Mouse (Mus musculus) layer of hippocampus, adult 8-10 months (tissue): Measurements from ENCODE around the gene Prrc2b. TPM values are rescaled to one million over a fixed set of nuclear protein-coding genes. Genes with fewer than 3 reads are reported as not detected.

ENCODE experiments used
- DNase-seq, 2 experiments: peaks; one replicate each; pipeline ENCODE4 v3.0.0; 2022; ENCODE audit warnings: low spot score in 2 of 2
- total RNA-seq, 4 experiments: library from RNA; stranded (reverse); gene quantifications; 2 replicates each; pipeline ENCODE4 v1.2.4; 2022

Gene Prrc2b
- 100 to 1,000 TPM; 266 to 288 (median 278) TPM for total RNA-seq

GRCm38 (mm10) chr2:32150924-32151659, at the start of gene Prrc2b:
Gene Prrc2b (plus strand): TSS chr2:32151082.
- no peak for DNase-seq

GRCm38 (mm10) chr2:32102944-32103343, 47.9 kb upstream of the Prrc2b start:
- no peak for DNase-seq

- no peak for DNase-seq
Observed at GRCm38 (mm10) chr2:32103557-32103956, 47.3 kb upstream of the Prrc2b start.

- no peak for DNase-seq
Observed at GRCm38 (mm10) chr2:32104122-32104521, 46.8 kb upstream of the Prrc2b start.

GRCm38 (mm10) chr2:32105117-32105913, 45.6 kb upstream of the Prrc2b start:
- DNase-seq = no peak

GRCm38 (mm10) chr2:32105930-32106329, 45.0 kb upstream of the Prrc2b start:
- no peak for DNase-seq

- DNase-seq = no peak
Observed at GRCm38 (mm10) chr2:32111268-32111667, 39.6 kb upstream of the Prrc2b start.

GRCm38 (mm10) chr2:32112548-32112947, 38.3 kb upstream of the Prrc2b start:
- no peak for DNase-seq

GRCm38 (mm10) chr2:32115851-32116268, 35.0 kb upstream of the Prrc2b start:
- DNase-seq = no peak

GRCm38 (mm10) chr2:32119802-32120750, 30.8 kb upstream of the Prrc2b start:
- no peak for DNase-seq

GRCm38 (mm10) chr2:32121150-32121549, 29.7 kb upstream of the Prrc2b start:
- no peak for DNase-seq

GRCm38 (mm10) chr2:32121785-32122184, 29.1 kb upstream of the Prrc2b start:
- DNase-seq = no peak

- no peak for DNase-seq
Observed at GRCm38 (mm10) chr2:32127653-32128535, 23.0 kb upstream of the Prrc2b start.

- DNase-seq = no peak
Observed at GRCm38 (mm10) chr2:32128536-32128841, 22.4 kb upstream of the Prrc2b start.

- DNase-seq = no peak
Observed at GRCm38 (mm10) chr2:32129383-32130074, 21.4 kb upstream of the Prrc2b start.

- peak in 1 of 2 experiments; percentile 65 for DNase-seq
Observed at GRCm38 (mm10) chr2:32130435-32130834, 20.4 kb upstream of the Prrc2b start.

- no peak for DNase-seq
Observed at GRCm38 (mm10) chr2:32131205-32131834, 19.6 kb upstream of the Prrc2b start.

- no peak for DNase-seq
Observed at GRCm38 (mm10) chr2:32131866-32132566, 18.9 kb upstream of the Prrc2b start.

GRCm38 (mm10) chr2:32132567-32132992, 18.3 kb upstream of the Prrc2b start:
- DNase-seq = no peak
